Mouse (Mus musculus): ENCODE results near the gene Olfr917. TPM values are rescaled to one million over a fixed set of nuclear protein-coding genes. Genes with fewer than 3 reads are reported as not detected.

The Olfr917 gene
- total RNA-seq (2021) = not detected
- long read RNA-seq, experiment 1 = 0 reads
- long read RNA-seq, experiment 2 = 0 reads

GRCm38 (mm10) chr9:38665742-38666141, at the start of gene Olfr917:
Olfr917 (minus strand) TSS chr9:38665842.
- no peak for DNase-seq

GRCm38 (mm10) chr9:38674501-38674900, 8.9 kb upstream of the Olfr917 start, which contains the start of gene Olfr918:
Olfr918 (minus strand) TSS chr9:38674601.
- DNase-seq = no peak

- no peak for DNase-seq
These were observed 7.2 kb upstream of the Olfr917 start for GRCm38 (mm10) chr9:38672887-38673286.

GRCm38 (mm10) chr9:38659775-38660174, 5.9 kb downstream of the Olfr917 start, which contains the start of gene Olfr916:
Olfr916 (minus strand) TSS chr9:38659875.
- no peak for DNase-seq

- DNase-seq = no peak
These were observed 33.2 kb downstream of the Olfr917 start for GRCm38 (mm10) chr9:38632406-38632805.

Other genes with a start within 250 kb of the Olfr917 start
- not detected for gene Olfr901, start 236.4 kb downstream of the Olfr917 start, total RNA-seq (2021)
- not detected for gene Olfr902, start 218.2 kb downstream of the Olfr917 start, total RNA-seq (2021)
- gene Olfr904, start 202.7 kb downstream of the Olfr917 start, total RNA-seq (2021) = not detected
- gene Olfr905, start 194.7 kb downstream of the Olfr917 start, total RNA-seq (2021) = not detected
- not detected for gene Olfr906, start 178.8 kb downstream of the Olfr917 start, total RNA-seq (2021)
- not detected for gene Olfr907, start 170.0 kb downstream of the Olfr917 start, total RNA-seq (2021)
- not detected for gene Olfr911-ps1, start 144.3 kb downstream of the Olfr917 start, total RNA-seq (2021)
- gene Olfr910, start 128.0 kb downstream of the Olfr917 start, total RNA-seq (2021) = not detected
- not detected for gene Olfr912, start 85.7 kb downstream of the Olfr917 start, total RNA-seq (2021)
- not detected for gene Olfr913, start 73.1 kb downstream of the Olfr917 start, total RNA-seq (2021)
- gene Olfr914, start 60.7 kb downstream of the Olfr917 start, total RNA-seq (2021) = not detected
- gene Olfr916, start 6.0 kb downstream of the Olfr917 start, total RNA-seq (2021) = not detected
- not detected for gene Olfr918, start 8.8 kb upstream of the Olfr917 start, total RNA-seq (2021)
- not detected for gene Olfr919, start 37.8 kb upstream of the Olfr917 start, total RNA-seq (2021)
- 10 to 100 TPM; 11.2 to 13.2 TPM for gene Vwa5a, start 52.4 kb upstream of the Olfr917 start, total RNA-seq (2021)
- gene Olfr920, start 86.5 kb upstream of the Olfr917 start, total RNA-seq (2021) = under 1 TPM in 1 of 2 experiments, not detected in 1; 0.05 TPM
- gene Olfr921, start 107.2 kb upstream of the Olfr917 start, total RNA-seq (2021) = not detected
- gene Olfr922, start 148.8 kb upstream of the Olfr917 start, total RNA-seq (2021) = not detected
- not detected for gene Olfr923, start 160.7 kb upstream of the Olfr917 start, total RNA-seq (2021)
- not detected for gene Olfr924, start 178.6 kb upstream of the Olfr917 start, total RNA-seq (2021)
- not detected for gene Olfr26, start 189.2 kb upstream of the Olfr917 start, total RNA-seq (2021)
- not detected for gene Olfr926, start 211.3 kb upstream of the Olfr917 start, total RNA-seq (2021)